Mouse (Mus musculus): ENCODE measurements around the gene Spata4.
"Not testable (repeated sequence)": the region's sequence is repeated elsewhere in the genome, so short reads cannot be mapped to it uniquely, and the experiment has no call there.

The Spata4 gene

DNA sequence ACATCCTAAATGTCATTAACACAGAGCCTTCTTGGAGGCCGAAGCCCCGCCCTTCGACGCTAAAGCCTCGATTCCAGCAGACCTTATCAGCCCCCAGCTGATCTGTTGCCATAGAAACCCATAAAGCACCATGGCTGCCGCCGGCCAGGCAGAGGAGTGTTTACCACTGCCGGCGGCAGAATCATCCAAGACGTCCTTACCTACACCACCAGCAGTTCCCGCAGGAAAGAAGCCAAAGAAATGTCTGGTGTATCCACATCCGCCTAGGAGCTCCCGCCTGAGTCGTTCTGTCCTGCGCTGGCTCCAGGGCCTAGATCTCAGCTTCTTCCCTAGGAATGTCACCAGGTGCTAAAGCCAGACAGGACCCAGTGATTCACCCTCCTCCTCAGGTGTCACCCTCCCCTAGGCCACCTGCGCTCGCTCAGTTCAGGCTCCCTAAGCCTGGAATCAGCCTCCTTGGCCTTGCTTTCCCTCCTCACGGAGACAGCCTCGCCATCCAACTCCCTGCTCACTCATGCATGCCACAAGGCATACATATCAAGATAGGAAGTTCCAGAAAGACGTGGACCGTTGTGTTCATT is at the start of gene Spata4:
Gene Spata4, plus strand, starts transcription at position 111 of the 581 bp plus-strand sequence.
- in situ Hi-C loops (cut with MboI, MseI) = no loop called here

- in situ Hi-C loops (cut with MboI, MseI) = no loop called here
Measured at GRCm38 (mm10) chr8:54554921-54555320, 45.7 kb upstream of the Spata4 start.

DNA sequence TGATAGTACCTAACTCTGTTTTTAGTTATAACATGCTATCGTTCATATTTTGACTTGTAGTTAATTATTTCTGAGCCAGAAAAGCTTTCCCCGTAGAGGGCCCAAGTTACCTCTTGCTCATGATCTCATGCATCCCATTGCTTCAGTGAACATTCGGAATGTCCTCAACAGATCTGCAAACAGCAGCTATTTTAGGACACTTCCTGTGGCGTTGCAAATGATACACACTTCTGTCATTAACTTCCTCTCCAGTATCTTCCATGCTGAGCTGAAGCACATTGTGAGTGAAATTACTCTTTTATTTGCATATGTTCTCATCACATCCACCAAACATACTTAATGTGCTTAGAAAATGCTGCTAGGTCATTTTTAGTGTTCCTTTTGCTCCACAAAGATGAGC is 38.4 kb upstream of the Spata4 start:
- in situ Hi-C loops (cut with MboI, MseI) = no loop called here

GRCm38 (mm10) chr8:54565181-54565580 is 35.4 kb upstream of the Spata4 start:
- in situ Hi-C loops (cut with MboI, MseI) = no loop called here

DNA sequence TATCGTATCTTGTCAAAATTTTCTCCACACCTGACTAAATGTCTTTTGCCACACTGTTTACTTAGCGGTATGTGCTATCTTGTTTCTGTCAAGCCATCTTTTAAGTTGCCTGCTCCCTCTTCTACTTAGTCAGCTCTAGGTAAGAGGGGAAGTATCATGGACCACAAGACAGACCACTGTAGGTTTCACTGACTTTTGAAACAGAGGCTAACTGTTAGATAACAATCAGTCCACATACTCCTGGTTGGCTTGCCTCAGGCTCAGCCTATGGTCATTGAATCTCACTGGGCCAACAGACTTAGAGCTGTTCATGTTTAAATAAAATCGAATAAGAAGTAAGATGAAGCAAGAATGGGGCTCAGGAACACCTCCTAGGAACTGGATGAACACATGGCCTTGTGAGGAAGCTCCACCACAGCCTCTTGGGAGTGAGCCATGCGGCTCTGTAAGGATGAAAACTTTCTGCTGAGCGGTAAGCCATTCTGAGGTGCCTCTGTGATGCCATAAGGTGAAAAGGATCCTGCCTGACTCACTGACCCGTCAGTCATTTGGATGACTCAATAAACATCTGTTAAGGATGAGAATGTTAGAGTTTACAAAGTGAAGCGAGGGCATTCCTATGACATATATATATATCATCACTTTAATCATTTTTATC is 34.8 kb upstream of the Spata4 start:
- in situ Hi-C loops (cut with MboI, MseI) = no loop called here

- in situ Hi-C loops (cut with MboI, MseI) = no loop called here
Measured at GRCm38 (mm10) chr8:54567168-54567567, 33.4 kb upstream of the Spata4 start.

DNA sequence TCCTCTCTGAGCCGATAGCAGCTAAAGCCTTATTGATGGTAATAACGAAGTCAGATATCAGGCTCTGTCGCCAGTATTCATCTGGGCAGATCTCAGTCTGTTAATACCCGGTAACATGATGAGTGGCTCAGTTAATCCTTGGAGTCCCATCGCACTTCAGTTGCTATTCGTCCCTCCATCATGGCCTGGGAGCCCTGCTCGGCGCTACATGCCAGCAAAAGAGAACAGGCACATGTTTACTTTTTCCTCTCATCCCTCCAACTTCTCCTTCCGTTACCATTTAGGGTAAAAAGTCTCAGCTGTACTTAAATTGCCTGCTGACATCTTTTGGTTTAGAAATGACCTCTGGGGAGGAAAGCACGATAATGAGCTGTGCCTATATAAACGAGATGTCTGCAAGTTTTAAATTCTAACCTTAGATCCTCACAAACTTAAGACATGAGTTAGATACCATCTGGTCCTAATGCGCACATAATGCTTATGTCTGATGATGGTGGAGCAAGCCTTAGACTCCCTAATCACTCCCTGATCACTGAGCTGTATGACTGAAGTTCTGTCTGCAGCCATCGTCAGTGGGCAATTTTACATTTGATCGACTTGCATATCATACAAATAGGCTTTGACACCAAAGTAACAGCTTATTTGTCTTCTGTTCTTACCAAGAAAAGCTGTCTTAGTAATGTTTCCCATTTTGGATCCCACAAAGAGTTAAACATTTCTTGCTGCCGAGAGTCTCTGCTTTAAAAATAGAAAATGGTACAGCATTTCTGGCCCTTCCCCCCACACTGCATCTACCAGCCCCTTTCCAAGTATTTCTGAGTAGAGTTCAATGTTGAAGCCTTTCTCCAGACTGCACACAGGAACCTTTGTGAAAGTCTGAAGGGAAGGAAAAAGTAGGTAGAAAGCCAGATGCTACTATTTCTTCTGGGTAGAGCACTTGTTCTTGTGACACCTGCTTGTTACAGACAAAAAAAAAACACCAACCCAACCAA is 29.7 kb upstream of the Spata4 start:
- in situ Hi-C loops (cut with MboI, MseI) = no loop called here

GRCm38 (mm10) chr8:54581436-54581835 is 19.1 kb upstream of the Spata4 start:
- in situ Hi-C loops (cut with MboI, MseI) = no loop called here

DNA sequence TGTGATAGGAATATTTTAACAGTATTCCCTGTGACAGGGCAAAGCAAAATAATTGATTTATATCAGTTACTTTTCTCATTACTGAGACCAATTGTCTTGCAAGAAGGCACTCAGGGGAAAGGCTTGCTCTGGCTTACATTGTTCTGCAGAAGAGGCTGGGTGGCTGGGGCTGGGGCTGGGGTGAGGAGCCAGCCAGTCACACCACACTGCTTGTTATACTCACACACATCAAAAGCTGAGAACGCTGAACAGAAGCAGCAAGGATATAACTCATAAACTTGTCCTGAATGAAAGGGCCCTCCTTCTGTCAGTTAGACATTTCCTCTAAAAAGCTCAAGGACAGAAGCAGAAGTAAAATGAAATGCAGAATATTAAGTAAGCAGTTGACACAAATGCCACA is 17.7 kb upstream of the Spata4 start:
- in situ Hi-C loops (cut with MboI, MseI) = no loop called here

DNA sequence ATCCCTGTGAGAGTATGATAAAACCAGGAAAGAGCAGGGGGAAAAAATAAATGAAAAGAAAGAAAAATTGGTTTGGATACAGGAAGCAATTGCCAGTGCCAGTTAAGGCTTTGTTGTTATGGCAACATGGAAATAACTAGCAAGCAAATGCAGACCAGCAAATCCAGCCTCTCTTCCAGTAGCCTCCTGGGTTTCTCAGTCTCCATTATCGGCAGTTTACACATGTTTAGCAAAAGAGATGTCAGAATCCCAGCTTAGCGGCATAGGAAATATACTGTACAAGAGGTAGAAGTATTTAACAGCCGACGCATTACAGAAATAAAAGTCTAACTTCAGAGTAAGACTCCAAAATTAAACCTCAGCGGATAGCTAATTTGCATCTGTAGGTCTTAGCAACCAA is 5.9 kb upstream of the Spata4 start:
- in situ Hi-C loops (cut with MboI, MseI) = no loop called here

DNA sequence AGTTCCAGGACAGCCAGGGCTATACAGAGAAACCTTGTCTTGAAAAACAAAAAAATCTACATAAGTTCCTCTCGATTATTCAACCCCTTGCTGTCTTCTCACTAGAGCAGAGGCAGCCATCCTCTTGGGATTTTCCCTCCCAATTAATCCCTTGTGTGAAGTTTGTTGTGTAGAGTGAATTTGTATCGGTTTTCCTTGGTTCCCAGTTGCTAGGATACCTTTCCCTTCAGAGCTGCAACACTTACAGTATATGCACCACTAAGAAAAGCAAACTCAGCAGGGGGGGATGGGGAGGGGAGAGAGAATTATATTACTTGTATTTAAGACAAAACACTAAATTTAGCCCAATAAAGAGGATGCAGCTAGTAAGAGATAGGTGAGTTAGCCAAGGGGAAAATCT is 4.5 kb upstream of the Spata4 start:
- in situ Hi-C loops (cut with MboI, MseI) = no loop called here

DNA sequence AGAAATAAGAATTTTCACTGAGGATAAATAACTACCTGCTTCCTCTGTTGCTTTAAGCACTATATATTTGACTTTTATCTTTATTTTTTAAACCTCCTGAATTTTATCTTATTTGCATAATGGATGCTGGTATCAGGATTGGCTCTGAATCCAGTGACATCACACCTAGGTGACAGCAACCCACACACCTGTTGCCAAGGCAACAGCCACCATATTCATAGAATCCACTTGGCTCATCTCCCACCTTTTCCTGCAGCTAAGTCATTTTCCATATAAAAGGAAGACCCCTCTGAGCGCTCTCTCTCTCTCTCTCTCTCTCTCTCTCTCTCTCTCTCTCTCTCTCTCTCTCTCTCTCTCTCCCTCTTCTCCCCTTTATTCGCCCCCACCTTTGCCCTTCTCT is 3.6 kb upstream of the Spata4 start:
- in situ Hi-C loops (cut with MboI, MseI) = no loop called here

- in situ Hi-C loops (cut with MboI, MseI) = no loop called here
Measured at GRCm38 (mm10) chr8:54597386-54597785, 3.2 kb upstream of the Spata4 start.

DNA sequence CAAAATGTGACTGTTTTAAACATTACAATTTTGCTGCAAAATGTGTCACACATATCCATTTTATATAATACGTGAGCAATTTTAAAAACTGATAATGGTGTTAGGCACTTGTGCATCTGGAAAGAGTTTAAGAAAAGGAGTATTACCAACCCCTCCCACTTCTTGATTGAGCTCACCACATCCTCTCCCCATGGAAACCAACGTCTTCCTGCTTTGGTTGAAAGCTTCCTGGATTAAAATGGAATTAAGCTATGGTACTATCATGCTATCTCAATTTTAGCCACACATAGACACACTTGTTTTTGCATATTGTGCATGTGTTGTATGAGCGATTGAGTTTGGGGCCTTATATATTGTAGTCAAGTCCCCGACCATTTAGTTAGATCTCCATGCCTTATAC is 2.9 kb downstream of the Spata4 start:
- in situ Hi-C loops (cut with MboI, MseI) = no loop called here

- in situ Hi-C loops (cut with MboI, MseI) = no loop called here
Measured at GRCm38 (mm10) chr8:54609336-54609735, 8.8 kb downstream of the Spata4 start.

DNA sequence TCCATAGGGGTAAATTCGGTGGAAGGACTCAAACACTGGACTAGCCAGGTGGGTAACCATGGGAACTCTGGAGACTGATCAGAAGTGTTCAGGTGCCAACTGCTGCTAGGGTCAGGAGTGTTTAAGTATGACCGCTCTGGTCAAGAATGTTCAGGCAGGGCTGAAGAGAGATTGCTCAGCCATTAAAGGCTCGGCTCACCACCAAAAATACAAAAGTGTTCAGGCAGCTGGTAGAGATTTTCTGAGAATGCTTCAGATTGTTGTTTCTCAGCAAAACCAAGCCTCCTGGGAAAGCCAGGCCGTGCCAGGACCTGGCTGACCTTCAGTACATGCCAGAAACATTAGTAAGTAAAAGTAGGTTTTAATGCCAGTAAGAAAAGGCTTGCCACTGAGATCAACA is 9.7 kb downstream of the Spata4 start:
- in situ Hi-C loops (cut with MboI, MseI) = no loop called here

DNA sequence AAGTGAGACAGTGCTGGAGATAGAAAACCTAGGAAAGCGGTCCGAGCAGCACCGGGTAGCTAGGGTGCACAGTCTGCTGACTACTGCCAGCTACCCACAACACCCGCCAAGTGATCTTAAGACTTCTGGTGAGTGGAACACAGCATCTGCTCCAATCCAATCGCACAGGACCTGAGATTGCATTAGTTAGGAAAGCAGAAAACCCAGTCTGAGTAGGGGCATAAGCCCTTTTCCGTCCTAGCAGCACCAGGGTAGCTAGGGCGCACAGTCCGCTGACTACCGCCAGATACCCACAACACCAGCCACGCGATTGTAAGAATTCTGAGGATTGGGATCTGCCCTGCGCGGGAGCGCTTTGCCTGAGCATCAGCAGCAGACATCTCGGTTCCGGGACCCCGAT is 16.1 kb downstream of the Spata4 start:
- in situ Hi-C loops (cut with MboI, MseI) = not testable (repeated sequence)

DNA sequence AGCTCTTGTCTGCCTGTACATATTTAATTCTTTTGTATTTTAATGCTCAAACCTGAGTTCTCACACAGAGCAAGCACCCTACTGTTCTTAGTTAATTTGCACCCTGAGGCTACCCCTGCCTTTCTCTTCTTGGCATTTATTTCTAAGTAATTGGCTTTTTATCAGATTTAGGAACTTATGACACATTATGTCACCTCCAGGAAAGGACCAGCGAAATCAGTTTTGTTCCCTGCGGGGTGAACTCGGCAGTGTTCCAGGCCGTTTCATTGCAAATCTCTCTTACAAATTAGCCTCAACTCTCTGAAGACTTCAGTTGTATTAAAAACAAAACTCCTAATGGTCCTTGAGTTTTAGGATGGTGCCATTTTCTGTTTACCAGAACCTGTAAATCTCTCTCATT is 38.1 kb downstream of the Spata4 start:
- in situ Hi-C loops (cut with MboI, MseI) = no loop called here

Measured in T-helper 17 cell (primary cell).